Mouse (Mus musculus): ENCODE measurements around the gene Prickle3. TPM values are rescaled to one million over a fixed set of nuclear protein-coding genes. Genes with fewer than 3 reads are reported as not detected.
A peak's percentile ranks its signal among the peaks of the same experiment; 100 is the strongest.
"Not testable (repeated sequence)": the region's sequence is repeated elsewhere in the genome, so short reads cannot be mapped to it uniquely, and the experiment has no call there.

The Prickle3 gene
- polyA plus RNA-seq, 1 experiment from 2014 or later: 5.2 TPM

DNA sequence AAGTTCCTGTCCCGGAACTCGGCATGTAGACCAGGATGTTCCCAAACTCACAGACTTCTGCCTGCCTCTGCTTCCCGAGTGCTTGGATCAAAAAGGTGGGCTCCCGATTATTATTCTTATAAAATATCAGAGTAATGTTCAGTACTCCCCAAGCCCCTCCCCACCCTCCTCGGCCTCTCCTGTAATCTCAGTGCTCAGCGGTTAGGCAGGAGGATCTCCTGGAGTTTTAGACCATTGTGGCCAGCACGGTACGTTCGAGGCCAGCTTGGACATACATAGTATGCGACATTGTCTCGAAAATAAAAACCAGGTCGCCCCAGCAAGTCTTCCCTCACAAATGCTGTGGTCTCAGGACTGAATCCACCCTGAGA lies 56.7 kb downstream of the Prickle3 start:
- Histone ChIP-seq H3K9ac (ENCODE audit: low read depth, low read length) (0 out of 2 replicates have a peak overlapping the region, but pooled peaks have one; percentile 46), H3K4me3 (ENCODE audit: low read depth, low read length) (peak overlapping the region; percentile 37), H3K4me2 (peak overlapping the region; percentile 61)
- WGBS (ENCODE audit: insufficient replicate concordance): 31% methylated on average over 4 of the region's 12 CpGs
- H3K9me3 ChIP-seq (replicated peaks; ENCODE audit: control insufficient read depth, low read length); H3K27me3 ChIP-seq (ENCODE audit: control insufficient read depth, insufficient read depth, low read length); H3K36me3 ChIP-seq (ENCODE audit: control insufficient read depth, insufficient read depth, low read length); H3K4me1 ChIP-seq (ENCODE audit: control insufficient read depth, insufficient read depth, low read length); ATAC-seq (replicated peaks; ENCODE audit: insufficient number of reproducible peaks, low FRiP score, low TSS enrichment); H3K27ac ChIP-seq (ENCODE audit: low read depth, low read length): not testable (repeated sequence)

DNA sequence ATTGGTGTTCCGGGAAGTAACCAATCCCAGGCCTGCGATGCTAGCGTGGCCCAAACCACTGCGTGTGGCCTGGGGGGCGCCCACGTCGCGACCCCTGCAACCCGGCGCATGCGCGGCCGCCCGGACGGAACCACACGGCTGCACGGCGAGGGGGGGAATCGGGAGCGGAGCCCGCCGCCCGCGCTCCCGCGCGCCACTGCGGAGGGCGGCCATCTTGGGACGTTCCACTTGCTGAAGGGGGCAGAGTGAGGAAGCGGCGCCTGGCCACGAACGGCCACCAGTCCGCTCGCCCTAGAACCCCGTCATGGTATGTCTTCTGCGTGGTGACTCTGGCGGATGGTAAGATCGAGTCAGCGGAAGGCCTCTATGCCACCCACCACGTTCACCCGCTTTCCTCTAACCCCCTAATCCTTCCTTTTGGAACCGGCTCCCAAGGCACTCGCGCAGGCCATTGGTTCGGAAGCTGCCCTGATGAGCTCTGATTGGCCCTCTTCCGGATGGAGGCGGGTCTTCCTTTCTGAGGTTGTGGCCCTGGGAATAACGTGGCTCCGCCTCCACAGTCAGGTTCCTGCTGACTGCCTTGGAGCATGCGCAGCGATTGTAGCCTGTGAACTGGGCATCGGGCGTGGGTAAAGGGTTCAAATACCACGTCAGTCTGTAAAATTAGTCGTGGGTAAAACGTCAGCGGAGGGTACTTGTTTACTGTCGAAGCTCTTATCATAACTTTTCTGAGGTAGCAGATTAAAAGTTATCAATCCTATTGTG lies 57.3 kb downstream of the Prickle3 start, which contains the start of gene Wdr45:
Wdr45 (plus strand) TSS at position 199 of the 765 bp plus-strand sequence.
- H3K4me1 ChIP-seq (ENCODE audit: control insufficient read depth, insufficient read depth, low read length); H3K27ac ChIP-seq (ENCODE audit: low read depth, low read length); H3K9me3 ChIP-seq (replicated peaks; ENCODE audit: control insufficient read depth, low read length); H3K36me3 ChIP-seq (ENCODE audit: control insufficient read depth, insufficient read depth, low read length); H3K27me3 ChIP-seq (ENCODE audit: control insufficient read depth, insufficient read depth, low read length): not testable (repeated sequence)
- peak; percentile 95 for ATAC-seq (replicated peaks; ENCODE audit: insufficient number of reproducible peaks, low FRiP score, low TSS enrichment)
- H3K9ac ChIP-seq (ENCODE audit: low read depth, low read length): 0 out of 2 replicates have a peak within 1 kb of the TSS, but pooled peaks have one; percentile 46
- peak within 1 kb of the TSS; percentile 61 for H3K4me2 ChIP-seq
- 16% methylated on average over 35 of the region's 60 CpGs for WGBS (ENCODE audit: insufficient replicate concordance)
- peak within 1 kb of the TSS; percentile 37 for H3K4me3 ChIP-seq (ENCODE audit: low read depth, low read length)

DNA sequence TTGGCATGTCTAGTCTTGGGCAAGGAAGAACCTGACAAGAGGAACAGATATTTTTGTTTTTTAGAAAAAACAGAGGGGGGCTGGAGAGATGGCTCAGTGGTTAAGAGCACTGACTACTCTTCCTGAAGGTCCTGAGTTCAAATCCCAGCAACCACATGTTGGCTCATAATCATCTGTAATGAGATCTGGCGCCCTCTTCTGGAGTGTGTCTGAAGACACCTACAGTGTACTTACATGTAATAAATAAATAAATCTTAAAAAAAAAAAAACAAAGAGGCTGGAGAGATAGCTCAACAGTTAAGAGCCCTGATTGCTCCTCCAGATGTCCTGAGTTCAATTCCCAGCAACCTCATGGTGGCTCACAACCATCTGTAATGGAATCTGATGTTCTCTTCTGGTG lies 59.0 kb downstream of the Prickle3 start:
- H3K4me2 ChIP-seq; H3K27me3 ChIP-seq (ENCODE audit: control insufficient read depth, insufficient read depth, low read length); ATAC-seq (replicated peaks; ENCODE audit: insufficient number of reproducible peaks, low FRiP score, low TSS enrichment); H3K4me3 ChIP-seq (ENCODE audit: low read depth, low read length); H3K36me3 ChIP-seq (ENCODE audit: control insufficient read depth, insufficient read depth, low read length); H3K4me1 ChIP-seq (ENCODE audit: control insufficient read depth, insufficient read depth, low read length); H3K9me3 ChIP-seq (replicated peaks; ENCODE audit: control insufficient read depth, low read length); H3K27ac ChIP-seq (ENCODE audit: low read depth, low read length); H3K9ac ChIP-seq (ENCODE audit: low read depth, low read length): not testable (repeated sequence)
- WGBS (ENCODE audit: insufficient replicate concordance): 53% methylated on average over 1 of the region's 1 CpGs

Other genes with a start within 250 kb of the Prickle3 start
- 0.07 TPM in 1 of 2 replicates, not detected in the other for gene Foxp3, start 83.6 kb upstream of the Prickle3 start, polyA plus RNA-seq (2014; fragmentation: Nextera tagmentation; extraction: Ambion mirVana)
- gene Ppp1r3f, start 83.0 kb upstream of the Prickle3 start, polyA plus RNA-seq (2014; fragmentation: Nextera tagmentation; extraction: Ambion mirVana): 1.1 and 1.6 TPM in 2 replicates
- 17.4 and 18.7 TPM in 2 replicates for gene Ccdc22, start 51.7 kb upstream of the Prickle3 start, polyA plus RNA-seq (2014; fragmentation: Nextera tagmentation; extraction: Ambion mirVana)
- not detected in 2 replicates for gene Cacna1f, start 50.2 kb upstream of the Prickle3 start, polyA plus RNA-seq (2014; fragmentation: Nextera tagmentation; extraction: Ambion mirVana)
- gene Syp, start 18.8 kb upstream of the Prickle3 start, polyA plus RNA-seq (2014; fragmentation: Nextera tagmentation; extraction: Ambion mirVana): 0.74 and 1.6 TPM in 2 replicates
- gene Plp2, start 14.1 kb downstream of the Prickle3 start, polyA plus RNA-seq (2014; fragmentation: Nextera tagmentation; extraction: Ambion mirVana): 171 and 181 TPM in 2 replicates
- not detected in 2 replicates for gene Magix, start 24.0 kb downstream of the Prickle3 start, polyA plus RNA-seq (2014; fragmentation: Nextera tagmentation; extraction: Ambion mirVana)
- 31.2 and 35.7 TPM in 2 replicates for gene Gpkow, start 39.9 kb downstream of the Prickle3 start, polyA plus RNA-seq (2014; fragmentation: Nextera tagmentation; extraction: Ambion mirVana)
- gene Wdr45, start 57.1 kb downstream of the Prickle3 start, polyA plus RNA-seq (2014; fragmentation: Nextera tagmentation; extraction: Ambion mirVana): 16.0 and 16.2 TPM in 2 replicates
- 0.34 TPM in 1 of 2 replicates, not detected in the other for gene Gm45208, start 65.0 kb downstream of the Prickle3 start, polyA plus RNA-seq (2014; fragmentation: Nextera tagmentation; extraction: Ambion mirVana)
- gene Praf2, start 71.2 kb downstream of the Prickle3 start, polyA plus RNA-seq (2014; fragmentation: Nextera tagmentation; extraction: Ambion mirVana): 52.3 and 55.9 TPM in 2 replicates
- gene Ccdc120, start 93.6 kb downstream of the Prickle3 start, polyA plus RNA-seq (2014; fragmentation: Nextera tagmentation; extraction: Ambion mirVana): 5.2 and 8.5 TPM in 2 replicates
- 12.1 and 15.0 TPM in 2 replicates for gene Tfe3, start 105.3 kb downstream of the Prickle3 start, polyA plus RNA-seq (2014; fragmentation: Nextera tagmentation; extraction: Ambion mirVana)
- 26.5 and 26.8 TPM in 2 replicates for gene Gripap1, start 132.5 kb downstream of the Prickle3 start, polyA plus RNA-seq (2014; fragmentation: Nextera tagmentation; extraction: Ambion mirVana)
- 1.6 TPM in 2 replicates for gene Kcnd1, start 165.0 kb downstream of the Prickle3 start, polyA plus RNA-seq (2014; fragmentation: Nextera tagmentation; extraction: Ambion mirVana)
- gene Otud5, start 184.1 kb downstream of the Prickle3 start, polyA plus RNA-seq (2014; fragmentation: Nextera tagmentation; extraction: Ambion mirVana): 22.9 and 23.7 TPM in 2 replicates
- gene Pim2, start 221.0 kb downstream of the Prickle3 start, polyA plus RNA-seq (2014; fragmentation: Nextera tagmentation; extraction: Ambion mirVana): 5.2 and 5.7 TPM in 2 replicates
- 16.9 and 19.1 TPM in 2 replicates for gene Slc35a2, start 226.8 kb downstream of the Prickle3 start, polyA plus RNA-seq (2014; fragmentation: Nextera tagmentation; extraction: Ambion mirVana)
- gene Pqbp1, start 242.0 kb downstream of the Prickle3 start, polyA plus RNA-seq (2014; fragmentation: Nextera tagmentation; extraction: Ambion mirVana): 81.0 and 88.2 TPM in 2 replicates
- 135 and 152 TPM in 2 replicates for gene Timm17b, start 242.1 kb downstream of the Prickle3 start, polyA plus RNA-seq (2014; fragmentation: Nextera tagmentation; extraction: Ambion mirVana)

Measured in heart, embryonic 11.5 days (tissue).